ENCODE assay signal across 10 mouse cellular contexts in genomic region chr11:3575238-3575637, GRCm38 (mm10). TPM values are rescaled to one million over a fixed set of nuclear protein-coding genes. Genes with fewer than 3 reads are reported as not detected.
DNase-seq lines count a peak whose midpoint lies in the region; ATAC-seq and TF ChIP-seq lines count a peak whose summit lies in the region.
"Had no signal": no experiment of that assay in that cellular context is flagged by ENCODE, and none has a peak within 500 bp of the region (broad histone marks: within the 10 kb centered on the region; RNA-seq: fewer than 3 reads in every experiment).

No protein-coding gene starts in this region.

- H3K9me3 ChIP-seq in liver, postnatal 0 days (ENCODE audit: low read length): no peaks in the 10 kb centered on the region
- no peaks in the 10 kb centered on the region for H3K9me3 ChIP-seq in hindbrain, embryonic 12.5 days (replicated peaks)
- no peaks in the 10 kb centered on the region for H3K9me3 ChIP-seq in forebrain, embryonic 15.5 days

- peak; percentile 26; the same call in 1 of the 2 replicates for ATAC-seq in liver, postnatal 0 days
- ATAC-seq in hindbrain, embryonic 12.5 days (ENCODE audit: low FRiP score): no peak
- ATAC-seq in forebrain, embryonic 15.5 days (replicated peaks): no peak

- H3K36me3 ChIP-seq in liver, postnatal 0 days (replicated peaks; ENCODE audit: insufficient read depth, low read length): no peaks in the 10 kb centered on the region
- no peaks in the 10 kb centered on the region for H3K36me3 ChIP-seq in hindbrain, embryonic 12.5 days
- no peaks in the 10 kb centered on the region for H3K36me3 ChIP-seq in forebrain, embryonic 15.5 days

- no peak overlapping the region for H3K27ac ChIP-seq in liver, postnatal 0 days (ENCODE audit: low read depth)
- no peak overlapping the region for H3K27ac ChIP-seq in hindbrain, embryonic 12.5 days
- H3K27ac ChIP-seq in forebrain, embryonic 15.5 days (replicated peaks): no peak overlapping the region

- WGBS in liver, postnatal 0 days (ENCODE audit: insufficient replicate concordance): 53% methylated on average over 3 of the region's 3 CpGs
- WGBS in hindbrain, embryonic 12.5 days: 52% methylated on average over 3 of the region's 3 CpGs
- WGBS in forebrain, embryonic 15.5 days: 68% methylated on average over 3 of the region's 3 CpGs

- no peaks in the 10 kb centered on the region for H3K27me3 ChIP-seq in liver, postnatal 0 days (ENCODE audit: insufficient read depth, low read length)
- no peaks in the 10 kb centered on the region for H3K27me3 ChIP-seq in hindbrain, embryonic 12.5 days
- H3K27me3 ChIP-seq in forebrain, embryonic 15.5 days: no peaks in the 10 kb centered on the region

- intact Hi-C loops in heart, postnatal 25 days (cut with DNase I): no loop called here

- H3K4me3 ChIP-seq in liver, postnatal 0 days (ENCODE audit: low read depth, low read length): no peak overlapping the region
- no peak overlapping the region for H3K4me3 ChIP-seq in hindbrain, embryonic 12.5 days
- no peak overlapping the region for H3K4me3 ChIP-seq in forebrain, embryonic 15.5 days
- H3K4me3 ChIP-seq: myocyte had no signal

- H3K4me2 ChIP-seq in liver, postnatal 0 days (ENCODE audit: low read depth, low read length): no peak overlapping the region
- no peak overlapping the region for H3K4me2 ChIP-seq in hindbrain, embryonic 12.5 days (replicated peaks)
- H3K4me2 ChIP-seq in forebrain, embryonic 15.5 days (replicated peaks): no peak overlapping the region

- no peak for TF ChIP-seq EP300 in liver, postnatal 0 days (IDR thresholded peaks at IDR 0.05; ENCODE audit: low read depth)

- peaks cover 22% of the 10 kb centered on the region for H3K4me1 ChIP-seq in liver, postnatal 0 days (ENCODE audit: insufficient read depth)
- H3K4me1 ChIP-seq in hindbrain, embryonic 12.5 days: peaks cover 4% of the 10 kb centered on the region; the same call in 1 of the 2 replicates
- no peaks in the 10 kb centered on the region for H3K4me1 ChIP-seq in forebrain, embryonic 15.5 days

- no peak overlapping the region; the same call in 1 of the 2 replicates for H3K9ac ChIP-seq in liver, postnatal 0 days (replicated peaks)
- H3K9ac ChIP-seq in hindbrain, embryonic 12.5 days: no peak overlapping the region
- no peak overlapping the region for H3K9ac ChIP-seq in forebrain, embryonic 15.5 days (replicated peaks)

- peak; percentile 32 for DNase-seq in R1 (ENCODE audit: low read depth, low spot score)
- peak; percentile 73 for DNase-seq in adrenal gland, postnatal 14 days
- DNase-seq in heart, postnatal 25 days (ENCODE audit: low spot score): peak; percentile 52
- no peak for DNase-seq in liver, postnatal 0 days
- DNase-seq in frontal cortex, postnatal 36 days (ENCODE audit: low spot score in 2 of 2): no peak
- no peak for DNase-seq in layer of hippocampus, adult 9-11 months
- DNase-seq: cerebellum, adult 11-12 months had no signal

- no peak for TF ChIP-seq CTCF in liver, postnatal 0 days (IDR thresholded peaks at IDR 0.05; ENCODE audit: low read depth)

RNA-seq across cellular contexts. Expression of gene Smtn, which starts 34.8 kb away (rescaled TPM):
- total RNA-seq in adrenal gland, postnatal 14 days (2021): 56.2 and 69.1 TPM in 2 replicates
- 100 to 1,000 TPM; 170 to 174 TPM for total RNA-seq in heart, postnatal 25 days (2021)
- 8.4 and 8.9 TPM in 2 replicates for polyA plus RNA-seq in liver, postnatal 0 days (2015; fragmentation: Nextera tagmentation; extraction: Ambion mirVana)
- 42.2 TPM in 2 replicates for polyA plus RNA-seq in hindbrain, embryonic 12.5 days (2016; fragmentation: Nextera tagmentation; extraction: Ambion mirVana)
- 17.7 and 18.5 TPM in 2 replicates for polyA plus RNA-seq in forebrain, embryonic 15.5 days (2015; fragmentation: Nextera tagmentation; extraction: Ambion mirVana)

Comparison
In these comparisons a context has a peak if more than half of its experiments do, and no peak if none do; other contexts are left out.
1. DNase-seq: peak in R1 (single experiment), adrenal gland, postnatal 14 days (single experiment) and heart, postnatal 25 days (single experiment); none in liver, postnatal 0 days (single experiment), frontal cortex, postnatal 36 days (0 of 2) and layer of hippocampus, adult 9-11 months (single experiment).